Mouse (Mus musculus): ENCODE data around the gene Disp2. TPM values are rescaled to one million over a fixed set of nuclear protein-coding genes. Genes with fewer than 3 reads are reported as not detected.

Disp2 gene
- polyA plus RNA-seq, 1 experiment from 2014 or later, result 24.0 TPM

DNA sequence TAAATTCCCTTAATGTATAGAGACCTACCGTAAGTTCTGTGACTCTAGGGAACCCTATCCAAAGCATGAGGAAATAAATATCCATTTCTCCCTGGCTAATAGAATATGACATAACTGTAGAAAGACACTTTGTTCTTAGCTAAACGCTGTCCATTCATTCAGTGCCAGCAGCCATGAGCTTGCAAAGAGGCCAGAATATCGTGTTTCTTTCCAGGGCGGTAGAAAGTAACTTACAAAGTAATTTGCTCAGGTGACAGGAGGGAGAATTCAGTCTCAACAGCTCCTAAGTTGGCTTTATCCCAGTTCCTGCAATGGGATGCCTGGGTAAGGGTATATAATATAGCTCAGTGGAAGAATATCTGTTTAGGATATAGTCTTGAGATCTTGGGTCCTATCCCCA is 44.9 kb downstream of the Disp2 start:
- Histone ChIP-seq H3K4me3 (no peak overlapping the region), H3K9ac (no peak overlapping the region), H3K36me3 (peaks cover 52% of the 10 kb centered on the region), H3K27me3 (replicated peaks) (no peaks in the 10 kb centered on the region), H3K9me3 (no peaks in the 10 kb centered on the region), H3K4me1 (no peaks in the 10 kb centered on the region), H3K27ac (no peak overlapping the region), H3K4me2 (replicated peaks) (no peak overlapping the region)
- 98% methylated on average over 4 of the region's 4 CpGs for WGBS
- ATAC-seq (ENCODE audit: low FRiP score, low read depth), result no peak

DNA sequence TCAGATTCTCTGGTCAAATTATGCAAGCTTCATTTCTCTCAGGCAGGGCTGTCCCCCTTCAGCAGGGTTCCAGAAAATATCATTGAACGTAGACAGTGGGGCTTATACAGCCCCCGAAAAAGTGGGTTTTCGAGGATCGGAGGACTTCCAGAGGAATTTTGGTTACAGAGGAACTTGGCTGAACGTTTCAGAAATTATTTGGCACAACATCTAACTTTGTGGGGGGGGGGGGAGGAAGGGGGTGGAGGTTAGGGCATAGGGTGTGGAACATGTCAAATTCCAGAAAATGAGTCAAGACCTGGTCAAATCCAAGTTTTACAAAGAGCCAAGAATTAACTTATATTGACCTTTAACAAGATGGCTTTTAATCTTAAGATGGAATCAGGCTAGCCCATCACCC is 49.6 kb downstream of the Disp2 start:
- no peak for ATAC-seq (ENCODE audit: low FRiP score, low read depth)
- Histone ChIP-seq H3K4me1 (no peaks in the 10 kb centered on the region), H3K4me3 (no peak overlapping the region), H3K27me3 (replicated peaks) (no peaks in the 10 kb centered on the region), H3K4me2 (replicated peaks) (no peak overlapping the region), H3K27ac (no peak overlapping the region), H3K9ac (no peak overlapping the region), H3K9me3 (no peaks in the 10 kb centered on the region), H3K36me3 (peaks cover 77% of the 10 kb centered on the region)
- WGBS, result 92% methylated on average over 5 of the region's 5 CpGs

DNA sequence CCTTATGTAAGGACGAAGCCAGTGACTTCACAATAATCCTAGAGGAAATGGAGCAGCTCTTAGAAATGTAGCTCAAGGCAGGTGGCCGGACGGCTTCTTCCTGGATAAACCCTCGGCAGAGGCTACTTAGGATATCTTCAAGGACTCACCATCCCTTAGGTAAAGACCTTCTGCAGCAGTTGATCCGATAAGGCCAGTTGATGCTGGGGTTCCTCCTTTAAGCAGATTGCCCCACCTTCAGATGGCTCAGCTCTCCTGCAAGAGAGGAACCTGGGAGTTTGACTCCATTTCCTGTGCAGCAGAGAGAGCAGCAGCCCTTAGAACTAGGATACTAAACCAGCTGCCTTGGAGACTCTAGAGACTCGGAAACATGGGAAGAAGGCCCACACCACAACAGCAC is 54.5 kb downstream of the Disp2 start:
- 96% methylated on average over 6 of the region's 6 CpGs for WGBS
- Histone ChIP-seq H3K36me3 (peaks cover 54% of the 10 kb centered on the region), H3K9me3 (no peaks in the 10 kb centered on the region), H3K4me1 (no peaks in the 10 kb centered on the region), H3K4me2 (replicated peaks) (no peak overlapping the region), H3K4me3 (no peak overlapping the region), H3K27ac (no peak overlapping the region), H3K27me3 (replicated peaks) (no peaks in the 10 kb centered on the region), H3K9ac (no peak overlapping the region)
- no peak for ATAC-seq (ENCODE audit: low FRiP score, low read depth)

DNA sequence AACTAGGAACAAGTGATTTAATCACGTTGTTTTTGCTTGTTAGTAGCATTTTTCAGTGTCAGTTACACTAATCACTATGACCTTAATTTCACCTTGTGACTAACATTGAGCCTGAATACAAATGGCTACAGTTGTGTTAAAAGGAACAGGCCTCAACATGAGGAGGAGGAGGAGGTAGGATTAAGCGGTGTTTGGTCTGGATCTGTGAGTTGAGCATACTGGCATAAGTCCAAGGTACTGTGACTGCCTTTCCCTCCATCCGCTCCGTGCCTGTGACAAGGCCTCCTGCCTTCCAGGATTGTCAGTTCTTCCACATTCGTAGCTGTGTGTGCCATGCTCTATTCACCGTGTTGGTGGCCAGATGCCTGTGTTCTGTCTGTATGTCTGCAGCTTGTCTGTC is 55.6 kb downstream of the Disp2 start:
- no peak for ATAC-seq (ENCODE audit: low FRiP score, low read depth)
- WGBS, result 90% methylated on average over 6 of the region's 6 CpGs
- Histone ChIP-seq H3K4me3 (no peak overlapping the region), H3K9ac (no peak overlapping the region), H3K4me1 (no peaks in the 10 kb centered on the region), H3K36me3 (peaks cover 47% of the 10 kb centered on the region), H3K4me2 (replicated peaks) (no peak overlapping the region), H3K27me3 (replicated peaks) (no peaks in the 10 kb centered on the region), H3K27ac (no peak overlapping the region), H3K9me3 (no peaks in the 10 kb centered on the region)

DNA sequence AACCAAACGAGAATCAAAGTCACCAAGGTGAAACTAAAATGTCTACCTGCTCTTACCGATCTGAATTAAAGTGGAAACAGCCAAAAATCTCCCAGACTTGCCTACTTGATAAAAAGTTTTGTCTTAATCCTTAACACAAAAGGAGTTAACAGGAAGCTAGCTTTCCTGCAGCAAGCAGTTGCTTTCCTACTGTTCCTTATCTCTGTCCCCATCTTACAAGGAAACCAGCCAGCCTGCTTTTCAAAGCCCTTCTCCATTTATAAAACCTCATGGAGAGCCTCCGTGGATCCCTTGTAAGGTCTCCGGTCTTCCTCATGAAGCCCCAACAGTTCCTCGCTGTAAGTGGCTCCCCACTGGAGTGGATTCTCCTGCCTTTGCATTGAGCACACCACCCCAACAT is 58.8 kb downstream of the Disp2 start:
- WGBS, result 57% methylated on average over 5 of the region's 5 CpGs
- Histone ChIP-seq H3K9me3 (no peaks in the 10 kb centered on the region), H3K27ac (no peak overlapping the region), H3K4me2 (replicated peaks) (no peak overlapping the region), H3K27me3 (replicated peaks) (no peaks in the 10 kb centered on the region), H3K4me3 (no peak overlapping the region), H3K36me3 (peaks cover 18% of the 10 kb centered on the region; the same call in 1 of the 2 replicates), H3K4me1 (no peaks in the 10 kb centered on the region), H3K9ac (no peak overlapping the region)
- no peak for ATAC-seq (ENCODE audit: low FRiP score, low read depth)

DNA sequence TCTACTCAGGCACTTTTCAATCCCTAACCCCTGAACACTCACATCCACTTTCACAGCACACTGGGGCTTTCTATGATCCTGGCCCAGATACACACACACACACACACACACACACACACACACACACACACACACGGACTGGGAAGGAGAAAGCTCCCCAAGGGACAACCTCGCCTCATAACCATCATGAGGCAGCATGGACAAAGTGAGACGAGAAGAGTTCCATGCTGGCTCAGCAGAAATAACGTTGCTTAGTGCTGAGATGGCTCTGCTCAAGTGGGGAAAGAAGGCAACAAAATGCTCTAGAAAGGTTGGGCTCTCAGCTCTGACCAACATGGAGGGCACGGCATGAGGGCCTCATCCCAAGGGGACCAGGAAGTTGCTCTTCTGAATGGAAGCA is 61.7 kb downstream of the Disp2 start:
- no peaks in the 10 kb centered on the region for H3K27me3 ChIP-seq (replicated peaks)
- whole genome bisulfite sequencing, result 76% methylated on average over 5 of the region's 5 CpGs
- H3K4me2 ChIP-seq (replicated peaks), result no peak overlapping the region
- H3K4me1 ChIP-seq, result no peaks in the 10 kb centered on the region
- H3K9me3 ChIP-seq, result no peaks in the 10 kb centered on the region
- H3K4me3 ChIP-seq, result no peak overlapping the region
- no peak overlapping the region for H3K27ac ChIP-seq
- no peak for ATAC-seq (ENCODE audit: low FRiP score, low read depth)
- no peaks in the 10 kb centered on the region for H3K36me3 ChIP-seq
- H3K9ac ChIP-seq, result no peak overlapping the region

DNA sequence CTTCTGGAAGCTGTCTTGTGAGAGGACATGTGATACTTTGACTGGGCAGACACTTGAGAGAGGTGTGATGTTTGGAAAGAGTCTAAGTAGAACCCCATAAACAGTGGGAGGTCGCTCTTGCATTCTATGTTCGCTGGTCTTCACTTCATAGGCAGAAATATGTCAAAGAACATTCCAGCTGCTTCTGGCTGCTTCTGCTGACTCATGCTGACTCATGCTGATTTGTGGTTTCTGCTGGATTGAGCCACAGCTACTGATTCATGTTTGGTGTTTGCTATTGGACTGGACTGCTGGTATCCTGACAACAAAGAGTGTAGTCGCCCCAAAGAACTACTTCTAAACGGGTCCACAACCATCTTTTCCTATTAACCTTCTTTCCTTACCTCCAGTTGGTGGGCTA is 62.3 kb downstream of the Disp2 start:
- H3K27me3 ChIP-seq (replicated peaks), result no peaks in the 10 kb centered on the region
- no peaks in the 10 kb centered on the region for H3K36me3 ChIP-seq
- ATAC-seq (ENCODE audit: low FRiP score, low read depth), result no peak
- H3K4me3 ChIP-seq, result no peak overlapping the region
- no peak overlapping the region for H3K27ac ChIP-seq
- H3K4me2 ChIP-seq (replicated peaks), result no peak overlapping the region
- no peak overlapping the region for H3K9ac ChIP-seq
- H3K9me3 ChIP-seq, result no peaks in the 10 kb centered on the region
- no peaks in the 10 kb centered on the region for H3K4me1 ChIP-seq
- WGBS, result 85% methylated on average over 4 of the region's 4 CpGs

DNA sequence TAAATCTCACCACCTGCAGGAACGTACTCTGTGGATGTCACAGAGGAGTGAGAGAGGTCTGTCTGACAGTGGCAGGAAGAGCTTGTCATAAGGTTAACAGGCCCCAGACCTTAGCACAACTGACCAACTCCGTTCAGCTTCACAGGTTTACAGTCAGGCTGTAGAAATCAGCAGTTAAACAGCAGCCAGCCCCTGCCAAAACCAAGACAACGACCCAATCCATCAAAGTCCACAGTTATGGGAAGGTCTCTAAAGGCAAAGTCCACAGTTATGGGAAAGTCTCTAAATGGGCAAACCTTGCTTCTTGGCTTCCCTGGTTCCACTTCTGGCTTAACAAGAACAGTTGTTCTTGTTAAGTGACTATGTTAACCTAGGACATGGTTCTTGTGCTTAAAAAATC is 64.9 kb downstream of the Disp2 start:
- H3K9ac ChIP-seq, result no peak overlapping the region
- no peak for ATAC-seq (ENCODE audit: low FRiP score, low read depth)
- no peak overlapping the region for H3K4me2 ChIP-seq (replicated peaks)
- H3K27me3 ChIP-seq (replicated peaks), result no peaks in the 10 kb centered on the region
- H3K4me1 ChIP-seq, result no peaks in the 10 kb centered on the region
- H3K27ac ChIP-seq, result no peak overlapping the region
- no peaks in the 10 kb centered on the region for H3K36me3 ChIP-seq
- H3K9me3 ChIP-seq, result no peaks in the 10 kb centered on the region
- 78% methylated on average over 3 of the region's 3 CpGs for WGBS
- no peak overlapping the region for H3K4me3 ChIP-seq

DNA sequence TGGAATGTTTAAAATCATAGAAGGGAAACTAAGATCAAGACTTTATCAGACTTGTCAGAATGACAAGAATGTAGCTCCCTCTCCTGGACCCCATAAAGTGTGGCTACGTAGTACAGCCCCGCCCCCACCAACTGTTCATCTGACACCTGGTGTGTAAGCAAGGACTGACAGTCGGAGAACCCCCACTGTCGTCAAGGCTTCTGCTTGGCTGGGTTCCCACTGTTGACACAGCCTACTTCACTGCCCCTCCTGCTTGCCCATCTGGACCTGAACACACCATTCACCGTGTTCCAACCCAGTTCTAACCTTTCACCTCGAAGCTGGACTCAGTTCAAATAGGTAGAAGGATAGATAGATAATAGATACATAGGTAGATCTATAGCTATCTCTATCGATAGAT is 66.7 kb downstream of the Disp2 start:
- no peak overlapping the region for H3K9ac ChIP-seq
- H3K4me3 ChIP-seq, result no peak overlapping the region
- 55% methylated on average over 7 of the region's 7 CpGs for WGBS
- H3K9me3 ChIP-seq, result no peaks in the 10 kb centered on the region
- H3K36me3 ChIP-seq, result no peaks in the 10 kb centered on the region
- no peak overlapping the region for H3K27ac ChIP-seq
- H3K27me3 ChIP-seq (replicated peaks), result no peaks in the 10 kb centered on the region
- H3K4me2 ChIP-seq (replicated peaks), result no peak overlapping the region
- H3K4me1 ChIP-seq, result no peaks in the 10 kb centered on the region
- ATAC-seq (ENCODE audit: low FRiP score, low read depth), result no peak

DNA sequence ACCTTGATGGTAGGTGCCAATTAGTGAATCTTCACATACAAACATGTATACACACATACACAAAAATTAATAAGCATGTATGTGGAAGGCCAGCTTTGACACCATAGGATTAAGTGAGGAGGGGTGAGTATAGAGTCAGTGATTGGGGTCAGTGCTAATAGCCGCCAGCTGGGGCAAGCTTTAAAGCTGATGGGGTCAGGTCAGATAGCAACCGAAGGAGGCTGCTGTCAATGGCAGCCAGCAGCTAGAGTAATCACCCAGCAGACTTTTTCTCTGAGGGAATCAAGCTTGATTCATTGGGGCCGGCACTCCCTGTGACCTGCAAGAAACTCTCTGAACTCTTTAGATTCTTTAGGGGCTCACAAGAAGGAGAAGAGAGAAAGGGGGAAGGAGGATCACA is 72.2 kb downstream of the Disp2 start:
- Histone ChIP-seq H3K9ac (no peak overlapping the region), H3K4me2 (replicated peaks) (no peak overlapping the region), H3K4me3 (no peak overlapping the region), H3K27me3 (replicated peaks) (no peaks in the 10 kb centered on the region), H3K9me3 (no peaks in the 10 kb centered on the region), H3K4me1 (no peaks in the 10 kb centered on the region), H3K27ac (no peak overlapping the region), H3K36me3 (no peaks in the 10 kb centered on the region)
- ATAC-seq (ENCODE audit: low FRiP score, low read depth), result no peak
- WGBS, result 16% methylated on average over 3 of the region's 3 CpGs

Other genes with a start within 250 kb of the Disp2 start
- gene Bmf, start 230.0 kb upstream of the Disp2 start, polyA plus RNA-seq (2016; fragmentation: Nextera tagmentation; extraction: Ambion mirVana), result 5.6 and 7.5 TPM in 2 replicates
- gene Bub1b, start 181.5 kb upstream of the Disp2 start, polyA plus RNA-seq (2016; fragmentation: Nextera tagmentation; extraction: Ambion mirVana), result 62.9 and 63.6 TPM in 2 replicates
- gene Pak6, start 116.4 kb upstream of the Disp2 start, polyA plus RNA-seq (2016; fragmentation: Nextera tagmentation; extraction: Ambion mirVana), result 4.7 and 5.7 TPM in 2 replicates
- not detected in 2 replicates for gene Ankrd63, start 75.8 kb upstream of the Disp2 start, polyA plus RNA-seq (2016; fragmentation: Nextera tagmentation; extraction: Ambion mirVana)
- 0.41 and 1.1 TPM in 2 replicates for gene Plcb2, start 51.3 kb upstream of the Disp2 start, polyA plus RNA-seq (2016; fragmentation: Nextera tagmentation; extraction: Ambion mirVana)
- gene Inafm2, start 34.0 kb upstream of the Disp2 start, polyA plus RNA-seq (2016; fragmentation: Nextera tagmentation; extraction: Ambion mirVana), result 25.2 and 25.4 TPM in 2 replicates
- gene Ccdc9b, start 17.1 kb upstream of the Disp2 start, polyA plus RNA-seq (2016; fragmentation: Nextera tagmentation; extraction: Ambion mirVana), result 1.6 and 1.9 TPM in 2 replicates
- not detected in 2 replicates for gene Phgr1, start 7.0 kb upstream of the Disp2 start, polyA plus RNA-seq (2016; fragmentation: Nextera tagmentation; extraction: Ambion mirVana)
- gene Knstrn, start 34.3 kb downstream of the Disp2 start, polyA plus RNA-seq (2016; fragmentation: Nextera tagmentation; extraction: Ambion mirVana), result 90.3 and 93.5 TPM in 2 replicates
- 54.1 and 58.5 TPM in 2 replicates for gene Ivd, start 82.2 kb downstream of the Disp2 start, polyA plus RNA-seq (2016; fragmentation: Nextera tagmentation; extraction: Ambion mirVana)
- 8.1 and 8.6 TPM in 2 replicates for gene Bahd1, start 120.7 kb downstream of the Disp2 start, polyA plus RNA-seq (2016; fragmentation: Nextera tagmentation; extraction: Ambion mirVana)
- 18.3 and 18.4 TPM in 2 replicates for gene Chst14, start 146.8 kb downstream of the Disp2 start, polyA plus RNA-seq (2016; fragmentation: Nextera tagmentation; extraction: Ambion mirVana)
- gene Ccdc32, start 249.7 kb downstream of the Disp2 start, polyA plus RNA-seq (2016; fragmentation: Nextera tagmentation; extraction: Ambion mirVana), result 28.0 and 28.8 TPM in 2 replicates